Mouse (Mus musculus) v-Abl transformed pro-B cells (cell line): Measurements from ENCODE around the gene Eif5a.

ENCODE experiments used
- in situ Hi-C, 2 experiments: fragments of 400-800 bp; cut with MboI; formaldehyde crosslinking; loops; one replicate each; pipeline ENCODE4 v1.15.1; 2025; ENCODE audit not compliant: unreplicated experiment in 2 of 2

The Eif5a gene

DNA sequence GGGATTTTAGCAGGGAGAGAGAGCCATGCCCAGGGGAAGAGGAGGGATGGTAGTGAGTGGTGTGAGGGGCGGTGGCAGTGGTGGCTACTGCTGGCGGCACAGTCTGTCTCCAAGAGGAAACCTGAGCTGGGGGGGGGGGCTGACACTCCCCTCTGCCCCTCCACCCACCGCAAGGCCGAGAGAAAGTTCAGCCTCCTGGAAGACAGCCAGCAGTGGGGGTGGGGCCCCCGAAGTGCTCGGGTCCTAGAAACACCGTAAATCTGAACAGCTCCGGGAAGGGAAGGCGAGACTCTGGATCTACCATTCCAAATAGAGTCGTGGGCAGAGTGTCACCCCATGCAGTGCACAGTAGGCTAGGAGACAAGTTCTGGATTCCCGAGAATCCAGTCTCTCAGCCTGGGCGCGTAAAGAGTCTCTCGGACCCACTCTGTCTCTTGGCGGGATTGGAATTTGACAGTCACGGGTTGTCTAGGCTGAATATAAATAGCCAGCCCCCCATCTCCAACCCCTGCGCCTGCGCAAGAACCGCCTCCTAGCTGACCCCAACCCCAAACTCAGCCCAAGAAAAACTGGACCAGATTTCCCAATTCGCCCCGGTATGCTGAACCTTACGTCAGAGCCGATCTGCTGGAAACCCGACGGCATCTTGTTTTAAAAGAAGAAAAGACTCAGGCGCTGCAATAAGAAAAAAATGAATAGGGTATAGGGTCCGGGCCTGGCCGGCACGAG lies 25.7 kb upstream of the Eif5a start:
- in situ Hi-C loops = no loop called here

DNA sequence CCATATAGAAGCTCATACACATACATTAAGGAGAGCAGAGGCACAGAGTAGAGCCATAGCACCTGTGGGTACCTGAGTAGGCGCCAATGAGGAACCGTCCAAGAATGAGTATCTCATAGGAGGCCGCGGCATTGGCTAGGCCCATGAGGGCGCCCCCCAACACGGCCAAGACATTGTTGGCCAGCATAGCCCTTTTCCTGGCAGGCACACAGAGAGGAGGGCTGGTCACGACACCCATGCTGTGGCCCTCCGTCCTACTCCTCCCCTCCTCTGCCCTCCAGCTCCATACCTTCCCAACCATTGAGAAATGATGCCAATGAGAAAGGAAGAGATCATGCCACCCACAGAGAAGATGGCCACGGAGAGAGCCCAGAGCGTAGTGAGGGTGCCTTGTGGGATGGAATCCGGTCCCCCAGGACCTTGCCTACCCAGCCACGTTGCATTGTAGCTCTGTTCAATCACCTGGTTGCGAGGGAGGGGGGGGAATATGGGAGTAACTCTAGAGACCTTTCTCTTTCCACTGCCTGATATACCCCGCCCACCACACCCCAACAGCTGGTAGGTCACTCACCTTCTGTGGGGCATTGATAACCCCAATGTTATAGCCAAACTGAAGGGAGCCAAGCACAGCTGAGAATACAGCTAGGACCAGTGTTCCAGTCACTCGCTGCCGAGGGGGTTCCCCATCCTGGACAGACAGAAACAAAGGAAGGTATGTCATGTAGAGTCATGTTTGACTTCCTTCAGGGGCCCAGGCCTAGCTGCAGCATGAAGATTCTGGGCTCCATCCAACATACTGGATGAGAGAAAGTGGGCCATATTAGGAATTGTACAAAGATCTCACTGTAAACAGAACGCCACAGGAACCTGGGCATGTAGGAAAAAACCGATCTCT lies 24.5 kb upstream of the Eif5a start:
- in situ Hi-C loops = no loop called here

- in situ Hi-C loops = no loop called here
Measured at GRCm38 (mm10) chr11:69945216-69945615, 23.5 kb upstream of the Eif5a start.

DNA sequence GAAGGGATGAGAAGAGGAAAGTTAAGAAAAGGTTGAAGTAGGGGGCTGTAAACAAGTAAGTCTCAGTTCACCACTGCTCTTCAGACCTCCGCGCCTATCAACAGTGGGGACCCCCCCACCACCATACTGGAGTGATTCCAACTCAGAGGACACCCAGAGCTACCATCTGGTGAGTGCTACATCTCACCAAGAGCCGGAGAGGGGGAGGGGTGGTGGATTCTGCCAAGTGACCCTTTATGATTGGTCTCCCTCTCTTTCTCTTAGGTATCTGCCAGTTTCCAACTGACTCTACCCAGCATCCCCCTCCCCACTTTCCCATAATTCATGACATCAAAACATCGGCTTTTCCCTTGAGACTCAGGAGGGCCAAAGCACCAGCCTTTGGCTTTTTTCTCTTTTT lies 19.2 kb upstream of the Eif5a start:
- in situ Hi-C loops = no loop called here

DNA sequence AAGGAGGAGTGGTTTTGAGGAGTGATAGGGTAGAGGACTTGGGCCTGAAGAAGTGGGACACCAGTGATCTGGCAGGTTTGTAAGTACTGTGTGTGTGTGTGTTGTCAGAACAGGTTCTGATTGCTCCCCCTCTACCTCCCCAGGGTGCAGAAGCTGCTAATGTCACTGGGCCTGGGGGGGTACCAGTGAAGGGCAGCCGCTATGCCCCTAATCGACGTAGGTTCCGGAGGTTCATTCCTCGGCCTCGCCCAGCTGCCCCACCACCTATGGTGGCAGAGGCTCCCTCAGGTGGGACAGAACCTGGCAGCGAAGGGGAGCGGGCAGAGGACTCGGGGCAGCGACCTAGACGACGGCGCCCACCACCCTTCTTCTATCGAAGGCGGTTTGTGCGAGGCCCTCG lies 18.0 kb upstream of the Eif5a start:
- in situ Hi-C loops = loop anchor here (10.0 kb wide), 2 partner anchors 75 to 175 kb away; partner anchors contain the start of genes Acadvl (in 1 of the 2) and Dlg4 (in 1 of the 2)

GRCm38 (mm10) chr11:69939181-69939580 lies 17.4 kb upstream of the Eif5a start:
- in situ Hi-C loops = loop anchor here (10.0 kb wide), 2 partner anchors 76 to 176 kb away; partner anchors contain the start of genes Acadvl (in 1 of the 2) and Dlg4 (in 1 of the 2)

DNA sequence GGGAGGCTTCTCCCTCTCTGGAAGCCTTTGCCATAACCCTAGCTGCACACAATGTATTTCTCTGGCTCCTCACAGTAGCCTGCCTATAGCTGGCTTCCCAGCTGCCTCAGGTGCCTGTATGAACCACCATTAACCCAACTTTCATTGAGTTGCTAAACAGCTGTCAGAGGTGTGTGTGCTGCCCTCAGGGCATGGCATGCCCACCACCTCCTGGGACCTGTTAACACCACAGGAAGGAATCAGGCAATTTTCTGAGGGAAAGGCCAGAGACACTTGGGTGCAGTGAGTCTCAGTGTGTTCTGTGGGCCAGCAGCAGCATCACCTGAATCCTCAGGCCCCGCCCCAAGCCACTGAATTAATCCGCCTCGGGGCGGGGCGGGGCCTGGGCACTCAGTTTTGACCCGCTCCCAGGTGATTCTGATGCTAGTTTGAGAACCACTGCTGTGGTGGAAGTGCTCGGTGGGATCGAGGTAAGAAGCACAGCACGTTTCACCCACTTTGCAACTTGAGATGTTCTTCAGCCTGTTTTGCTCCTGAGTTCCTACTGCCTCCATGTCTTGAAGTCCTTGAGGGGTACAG lies 16.7 kb upstream of the Eif5a start:
- in situ Hi-C loops = loop anchor here (10.0 kb wide), 2 partner anchors 76 to 176 kb away; partner anchors contain the start of genes Acadvl (in 1 of the 2) and Dlg4 (in 1 of the 2)

GRCm38 (mm10) chr11:69937834-69938233 lies 16.1 kb upstream of the Eif5a start:
- in situ Hi-C loops = loop anchor here (10.0 kb wide), 2 partner anchors 77 to 177 kb away; partner anchors contain the start of genes Acadvl (in 1 of the 2) and Dlg4 (in 1 of the 2)

DNA sequence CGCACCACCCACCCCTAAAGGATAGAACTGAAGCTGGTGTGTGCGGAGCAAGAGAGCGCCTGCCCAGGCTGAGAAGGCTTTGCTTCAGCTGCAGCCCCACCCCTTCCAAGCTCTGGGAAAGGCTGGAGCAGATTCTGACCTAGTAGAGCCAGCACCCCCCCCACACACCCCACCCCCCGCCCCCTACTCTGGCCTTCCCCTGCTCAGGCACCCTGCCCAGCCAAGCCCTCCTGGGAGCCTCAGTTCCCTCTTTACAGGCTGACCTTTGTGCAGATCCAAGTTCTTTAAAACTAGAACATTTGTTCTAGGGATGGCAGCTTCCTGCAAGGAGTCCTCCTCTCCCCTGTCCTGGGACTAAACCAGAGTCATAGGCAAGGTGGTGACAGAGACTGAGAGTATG lies 15.6 kb upstream of the Eif5a start:
- in situ Hi-C loops = loop anchor here (10.0 kb wide), 2 partner anchors 77 to 177 kb away; partner anchors contain the start of genes Acadvl (in 1 of the 2) and Dlg4 (in 1 of the 2)

GRCm38 (mm10) chr11:69936714-69937347 lies 15.1 kb upstream of the Eif5a start:
- in situ Hi-C loops = loop anchor here (10.0 kb wide), 2 partner anchors 78 to 178 kb away; partner anchors contain the start of genes Acadvl (in 1 of the 2) and Dlg4 (in 1 of the 2)

DNA sequence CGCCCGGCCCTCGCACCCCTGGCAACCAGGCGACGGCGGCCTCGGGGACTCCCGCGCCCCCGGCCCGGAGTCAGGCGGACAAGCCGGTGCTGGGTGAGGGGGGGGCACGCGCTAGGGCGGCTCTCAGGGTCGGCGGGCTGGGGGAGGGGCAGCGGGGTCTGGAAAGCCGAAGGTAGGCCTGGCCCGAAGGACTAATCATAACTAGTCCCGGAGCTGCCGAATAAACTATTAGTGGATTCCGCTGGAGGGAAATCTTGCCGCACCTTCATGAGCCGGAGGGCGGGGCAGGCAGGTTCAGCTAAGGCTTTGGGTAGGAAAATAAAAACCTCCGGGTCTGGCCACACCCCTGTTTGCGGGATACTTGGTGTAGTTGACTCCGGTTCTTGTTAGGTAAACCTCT lies 14.4 kb upstream of the Eif5a start:
- in situ Hi-C loops = loop anchor here (10.0 kb wide), 2 partner anchors 79 to 179 kb away; partner anchors contain the start of genes Acadvl (in 1 of the 2) and Dlg4 (in 1 of the 2)

DNA sequence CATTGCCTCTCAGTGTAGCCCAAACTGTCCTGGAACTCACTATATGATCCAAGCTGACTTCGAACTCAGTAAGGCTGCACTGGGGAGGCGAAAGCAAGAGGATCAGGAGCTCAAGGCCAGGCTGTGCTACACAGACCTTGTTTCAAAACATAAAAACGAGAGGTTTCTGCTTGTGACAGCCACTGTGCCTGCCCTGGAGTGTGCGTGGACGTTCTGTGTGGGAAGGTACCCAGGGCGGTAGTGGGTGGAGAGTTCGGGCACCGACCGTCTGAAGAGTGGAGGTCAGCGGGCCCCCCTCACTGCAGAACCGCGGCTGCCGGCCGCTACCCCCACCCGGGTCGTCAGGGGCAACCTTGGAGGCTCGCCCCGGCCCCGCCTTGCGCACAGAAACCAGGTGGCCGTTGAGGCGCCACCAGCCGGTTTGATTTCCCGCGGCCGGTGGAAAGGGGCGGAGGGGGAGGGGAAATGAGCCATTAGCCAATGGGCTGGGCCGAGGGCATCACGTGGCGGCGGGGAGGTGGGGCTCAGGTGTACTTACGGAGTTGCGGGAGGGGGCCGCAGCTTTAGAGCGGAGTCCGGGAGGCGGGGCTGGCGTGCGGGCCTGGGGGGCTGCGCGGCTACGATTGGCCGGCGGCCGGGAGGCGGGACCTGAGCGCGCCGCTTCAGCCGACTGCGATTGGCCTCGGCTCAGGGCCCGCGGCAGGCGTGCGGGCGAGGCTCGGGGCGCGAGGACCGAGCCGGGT lies 13.6 kb upstream of the Eif5a start, which contains the start of gene Ybx2:
Gene Ybx2 (plus strand): TSS at position 660 of the 743 bp plus-strand sequence.
- in situ Hi-C loops = loop anchor here (10.0 kb wide), 2 partner anchors 79 to 179 kb away; partner anchors contain the start of genes Acadvl (in 1 of the 2) and Dlg4 (in 1 of the 2)

- in situ Hi-C loops = loop anchor here (10.0 kb wide), 2 partner anchors 80 to 180 kb away; partner anchors contain the start of genes Acadvl (in 1 of the 2) and Dlg4 (in 1 of the 2)
Measured at GRCm38 (mm10) chr11:69934681-69935080, 12.9 kb upstream of the Eif5a start.

GRCm38 (mm10) chr11:69934169-69934568 lies 12.4 kb upstream of the Eif5a start:
- in situ Hi-C loops = loop anchor here (10.0 kb wide), 2 partner anchors 81 to 181 kb away; partner anchors contain the start of genes Acadvl (in 1 of the 2) and Dlg4 (in 1 of the 2)

- in situ Hi-C loops = loop anchor here (10.0 kb wide), 2 partner anchors 82 to 182 kb away; partner anchors contain the start of genes Acadvl (in 1 of the 2) and Dlg4 (in 1 of the 2)
Measured at GRCm38 (mm10) chr11:69933066-69933465, 11.3 kb upstream of the Eif5a start.

DNA sequence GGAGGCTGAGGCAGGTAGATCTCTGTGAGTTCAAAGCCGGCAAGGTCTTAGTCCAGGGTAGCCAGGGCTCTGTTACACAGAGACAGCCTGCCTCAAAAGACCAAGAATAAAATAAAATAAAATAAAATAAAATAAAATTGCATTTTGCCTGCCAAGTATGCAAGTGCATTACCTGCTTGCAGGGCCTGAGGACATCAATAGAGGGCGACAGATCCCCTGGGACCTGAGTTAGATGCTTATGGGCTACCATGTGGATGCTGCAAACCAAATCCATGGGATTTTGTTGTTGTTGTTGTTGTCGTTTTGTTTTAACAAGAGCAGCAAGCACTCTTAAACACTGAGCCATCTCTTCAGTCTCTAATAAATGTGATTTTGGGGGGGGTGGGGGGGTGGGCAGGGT lies 10.5 kb upstream of the Eif5a start:
- in situ Hi-C loops = loop anchor here (10.0 kb wide), 2 partner anchors 83 to 183 kb away; partner anchors contain the start of genes Acadvl (in 1 of the 2) and Dlg4 (in 1 of the 2)

- in situ Hi-C loops = loop anchor here (10.0 kb wide), 2 partner anchors 83 to 183 kb away; partner anchors contain the start of genes Acadvl (in 1 of the 2) and Dlg4 (in 1 of the 2)
Measured at GRCm38 (mm10) chr11:69931769-69932168, 10.0 kb upstream of the Eif5a start.

DNA sequence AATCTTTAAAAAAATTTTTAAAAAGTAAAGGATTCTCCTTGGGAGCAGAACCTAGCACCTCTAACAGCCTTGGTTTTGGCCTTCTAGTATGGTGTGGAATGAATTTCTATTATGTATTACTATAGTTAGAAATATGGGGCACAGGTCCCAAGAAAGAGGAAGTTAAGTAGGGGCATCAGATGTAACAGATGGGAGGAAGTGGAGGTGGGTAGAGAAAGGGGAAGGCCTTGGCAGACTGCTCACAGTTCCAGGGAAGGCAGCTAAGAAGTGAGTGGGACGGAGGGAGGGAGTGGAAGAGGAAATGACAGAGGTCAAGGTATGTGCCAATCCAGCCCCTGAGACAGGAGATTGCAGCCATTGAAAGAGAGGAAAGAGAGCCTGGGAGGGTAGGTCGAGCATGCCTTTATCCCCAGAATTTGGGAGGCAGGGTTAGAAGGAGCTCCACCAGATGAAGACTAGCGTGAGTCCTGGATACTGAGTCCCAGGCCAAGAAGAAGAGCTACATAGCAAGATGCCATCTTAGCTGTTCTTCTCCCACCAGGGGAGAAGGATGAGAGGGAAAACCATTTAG lies 9.3 kb upstream of the Eif5a start:
- in situ Hi-C loops = loop anchor here (10.0 kb wide), 2 partner anchors 84 to 184 kb away; partner anchors contain the start of genes Acadvl (in 1 of the 2) and Dlg4 (in 1 of the 2)
